Mouse (Mus musculus): Measurements from ENCODE around the gene Rnf38. TPM values are rescaled to one million over a fixed set of nuclear protein-coding genes. Genes with fewer than 3 reads are reported as not detected.
A peak's percentile ranks its signal among the peaks of the same experiment; 100 is the strongest.

The Rnf38 gene
- polyA plus RNA-seq (2016; fragmentation: Nextera tagmentation; extraction: Ambion mirVana) = 47.1 and 53.9 TPM in 2 replicates

DNA sequence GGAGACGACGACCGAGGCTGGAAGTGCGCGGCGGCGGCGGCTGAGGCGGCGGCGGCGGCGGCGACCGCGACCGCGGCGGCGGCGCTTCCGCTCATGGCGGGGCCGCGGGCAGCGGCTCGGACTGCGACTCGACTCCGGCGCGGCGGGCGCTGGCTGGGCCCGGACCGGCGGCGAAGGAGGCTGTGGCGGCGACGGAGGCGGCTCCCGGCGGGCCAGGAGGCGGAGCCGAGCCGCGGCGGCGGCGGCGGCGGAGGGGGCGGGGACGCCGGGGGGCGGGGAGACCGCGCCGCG is at the start of gene Rnf38:
Gene Rnf38 (minus strand): TSS at position 77 of the 291 bp plus-strand sequence.
- ATAC-seq (ENCODE audit: low FRiP score, low read depth) = no peak
- H3K4me1 ChIP-seq = peaks cover 29% of the 10 kb centered on the region
- H3K27me3 ChIP-seq (replicated peaks) = no peaks in the 10 kb centered on the region
- peak within 1 kb of the TSS; percentile 95 for H3K27ac ChIP-seq
- H3K9ac ChIP-seq = peak within 1 kb of the TSS; percentile 96
- 0% methylated on average over 9 of the region's 61 CpGs for WGBS
- peak within 1 kb of the TSS; percentile 96 for H3K4me3 ChIP-seq
- H3K9me3 ChIP-seq = no peaks in the 10 kb centered on the region
- no peaks in the 10 kb centered on the region for H3K36me3 ChIP-seq
- peak within 1 kb of the TSS; percentile 87 for H3K4me2 ChIP-seq (replicated peaks)

DNA sequence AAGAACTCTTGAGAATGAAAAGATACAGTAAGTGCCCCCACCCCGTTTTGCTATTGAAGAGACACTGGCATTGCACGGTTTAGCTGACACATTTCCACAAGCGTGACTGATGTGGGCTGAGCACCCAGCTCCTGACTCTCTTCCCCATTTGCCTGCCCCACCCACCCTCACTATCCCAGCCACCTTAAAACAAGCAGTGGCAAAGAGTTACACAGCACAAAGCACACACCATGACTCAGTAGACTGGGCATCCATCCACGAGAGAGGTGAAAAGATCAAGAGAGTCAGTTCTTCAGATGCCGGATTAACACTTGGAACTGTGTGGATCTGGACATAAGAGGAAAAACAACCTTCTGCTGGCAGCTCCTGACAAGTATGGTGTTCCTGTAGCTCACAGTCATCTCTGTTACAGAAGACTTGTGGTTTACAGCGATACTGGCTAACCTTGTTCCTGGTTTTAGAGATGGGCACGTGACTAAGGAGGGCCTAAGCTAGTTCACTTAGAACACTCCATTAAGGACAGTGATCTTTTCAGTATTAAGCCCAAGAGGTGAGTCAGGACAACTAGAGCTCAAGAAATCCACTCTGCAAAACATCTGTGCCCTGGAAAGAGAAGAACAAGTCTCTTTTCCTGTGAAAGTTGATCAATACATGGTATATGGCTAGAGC is 48.1 kb upstream of the Rnf38 start:
- no peaks in the 10 kb centered on the region for H3K27me3 ChIP-seq (replicated peaks)
- no peak overlapping the region for H3K27ac ChIP-seq
- no peaks in the 10 kb centered on the region for H3K36me3 ChIP-seq
- H3K9ac ChIP-seq = no peak overlapping the region
- H3K4me2 ChIP-seq (replicated peaks) = no peak overlapping the region
- no peak overlapping the region for H3K4me3 ChIP-seq
- no peaks in the 10 kb centered on the region for H3K4me1 ChIP-seq
- no peaks in the 10 kb centered on the region for H3K9me3 ChIP-seq
- ATAC-seq (ENCODE audit: low FRiP score, low read depth) = no peak
- 86% methylated on average over 7 of the region's 7 CpGs for WGBS

DNA sequence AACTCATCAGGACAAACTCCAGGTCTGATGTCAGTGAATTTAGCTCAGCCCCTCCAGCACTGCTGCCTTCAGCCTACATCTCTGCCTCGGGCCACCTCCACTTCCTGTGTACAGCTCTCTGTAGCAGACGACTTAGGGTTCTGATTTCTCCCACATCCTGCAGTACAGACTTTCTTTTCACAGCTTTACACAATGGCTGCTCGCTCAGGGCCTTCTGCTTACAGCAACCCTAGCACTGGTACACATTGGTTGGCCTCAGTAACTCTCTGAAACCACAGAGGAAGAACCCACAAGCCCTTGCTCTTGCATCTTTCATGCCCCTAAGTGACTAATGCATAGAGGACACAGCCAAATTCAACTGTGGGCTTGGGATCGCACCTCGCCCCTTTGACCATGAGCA is 37.5 kb upstream of the Rnf38 start:
- H3K27ac ChIP-seq = no peak overlapping the region
- WGBS = 79% methylated on average over 5 of the region's 5 CpGs
- no peaks in the 10 kb centered on the region for H3K36me3 ChIP-seq
- no peak overlapping the region for H3K4me2 ChIP-seq (replicated peaks)
- H3K9ac ChIP-seq = no peak overlapping the region
- no peak overlapping the region for H3K4me3 ChIP-seq
- H3K4me1 ChIP-seq = no peaks in the 10 kb centered on the region
- H3K27me3 ChIP-seq (replicated peaks) = no peaks in the 10 kb centered on the region
- no peak for ATAC-seq (ENCODE audit: low FRiP score, low read depth)
- H3K9me3 ChIP-seq = no peaks in the 10 kb centered on the region

DNA sequence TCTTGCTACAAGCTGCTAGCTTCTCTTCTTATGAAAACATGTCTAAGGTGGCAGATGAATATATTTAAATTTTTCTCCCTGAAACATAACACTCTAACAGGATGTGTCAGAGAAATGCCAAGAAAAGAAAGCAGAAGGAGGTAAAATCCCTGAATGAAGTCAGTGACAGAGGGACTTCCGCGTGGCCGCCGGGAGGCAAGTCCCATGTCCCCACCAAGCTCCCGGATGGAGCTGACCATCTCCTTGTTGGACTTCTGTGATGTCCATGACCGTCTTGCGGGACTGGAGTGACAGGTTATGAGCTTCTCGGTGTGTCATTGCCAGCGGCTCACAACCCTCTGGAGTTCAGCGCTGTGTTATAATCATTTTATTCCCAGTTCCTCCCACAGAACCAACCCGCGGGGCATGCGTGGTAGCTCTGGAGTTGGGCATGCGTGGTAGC is 35.8 kb upstream of the Rnf38 start:
- no peak overlapping the region for H3K27ac ChIP-seq
- ATAC-seq (ENCODE audit: low FRiP score, low read depth) = no peak
- no peak overlapping the region for H3K9ac ChIP-seq
- H3K36me3 ChIP-seq = no peaks in the 10 kb centered on the region
- H3K4me2 ChIP-seq (replicated peaks) = no peak overlapping the region
- no peaks in the 10 kb centered on the region for H3K9me3 ChIP-seq
- no peaks in the 10 kb centered on the region for H3K4me1 ChIP-seq
- WGBS = 90% methylated on average over 14 of the region's 14 CpGs
- H3K27me3 ChIP-seq (replicated peaks) = no peaks in the 10 kb centered on the region
- no peak overlapping the region for H3K4me3 ChIP-seq

DNA sequence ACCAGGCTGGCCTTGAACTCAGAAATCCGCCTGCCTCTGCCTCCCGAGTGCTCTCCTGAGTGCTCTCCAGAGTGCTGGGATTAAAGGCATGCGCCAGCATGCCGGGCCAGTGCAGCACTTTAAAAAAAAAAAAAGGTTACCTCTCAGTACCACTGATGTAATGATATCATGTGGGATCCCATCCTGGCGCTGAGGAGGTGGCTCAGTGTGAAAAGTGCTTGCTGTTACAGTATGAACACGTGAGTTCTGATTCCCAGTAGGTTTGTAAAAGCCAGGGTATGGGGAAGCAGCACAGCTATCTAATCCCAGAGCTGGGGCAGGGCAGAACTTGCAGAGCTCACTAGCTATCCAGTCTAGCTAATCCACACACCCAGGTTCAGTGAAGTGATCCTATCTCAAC is 33.8 kb upstream of the Rnf38 start:
- Histone ChIP-seq H3K27me3 (replicated peaks) (no peaks in the 10 kb centered on the region), H3K4me2 (replicated peaks) (no peak overlapping the region), H3K36me3 (no peaks in the 10 kb centered on the region), H3K27ac (no peak overlapping the region), H3K9me3 (no peaks in the 10 kb centered on the region), H3K9ac (no peak overlapping the region), H3K4me3 (no peak overlapping the region), H3K4me1 (no peaks in the 10 kb centered on the region)
- WGBS = 85% methylated on average over 6 of the region's 6 CpGs
- ATAC-seq (ENCODE audit: low FRiP score, low read depth) = no peak

GRCm38 (mm10) chr4:44265500-44265899 is 31.9 kb upstream of the Rnf38 start:
- Histone ChIP-seq H3K4me1 (no peaks in the 10 kb centered on the region), H3K9ac (no peak overlapping the region), H3K9me3 (no peaks in the 10 kb centered on the region), H3K4me3 (no peak overlapping the region), H3K36me3 (no peaks in the 10 kb centered on the region), H3K27ac (no peak overlapping the region), H3K4me2 (replicated peaks) (no peak overlapping the region), H3K27me3 (replicated peaks) (no peaks in the 10 kb centered on the region)
- ATAC-seq (ENCODE audit: low FRiP score, low read depth) = no peak
- WGBS = 84% methylated on average over 3 of the region's 3 CpGs

DNA sequence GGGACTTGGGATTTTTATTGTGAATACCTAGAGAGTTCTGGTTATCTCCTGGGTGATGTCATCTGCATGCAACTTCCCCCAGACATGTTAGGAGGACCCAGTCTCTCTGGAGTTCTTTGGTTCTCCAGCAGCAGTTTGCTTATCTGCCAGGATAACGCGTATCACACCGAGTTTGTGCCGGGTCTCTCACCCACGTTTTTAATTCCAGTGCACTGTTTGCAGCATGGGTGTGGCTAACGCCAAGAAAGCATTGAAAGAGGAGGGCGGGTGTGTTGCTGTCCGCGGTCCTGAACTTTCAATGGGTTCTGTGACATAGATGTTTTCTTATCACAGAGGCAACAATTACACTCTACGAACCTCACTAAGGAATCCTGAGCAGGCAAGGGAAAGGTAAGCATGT is 26.7 kb upstream of the Rnf38 start:
- no peak overlapping the region for H3K4me3 ChIP-seq
- H3K9me3 ChIP-seq = no peaks in the 10 kb centered on the region
- H3K27ac ChIP-seq = no peak overlapping the region
- no peak for ATAC-seq (ENCODE audit: low FRiP score, low read depth)
- H3K9ac ChIP-seq = no peak overlapping the region
- no peaks in the 10 kb centered on the region for H3K27me3 ChIP-seq (replicated peaks)
- 5% methylated on average over 10 of the region's 10 CpGs for WGBS
- H3K4me2 ChIP-seq (replicated peaks) = no peak overlapping the region
- no peaks in the 10 kb centered on the region for H3K4me1 ChIP-seq
- H3K36me3 ChIP-seq = no peaks in the 10 kb centered on the region

DNA sequence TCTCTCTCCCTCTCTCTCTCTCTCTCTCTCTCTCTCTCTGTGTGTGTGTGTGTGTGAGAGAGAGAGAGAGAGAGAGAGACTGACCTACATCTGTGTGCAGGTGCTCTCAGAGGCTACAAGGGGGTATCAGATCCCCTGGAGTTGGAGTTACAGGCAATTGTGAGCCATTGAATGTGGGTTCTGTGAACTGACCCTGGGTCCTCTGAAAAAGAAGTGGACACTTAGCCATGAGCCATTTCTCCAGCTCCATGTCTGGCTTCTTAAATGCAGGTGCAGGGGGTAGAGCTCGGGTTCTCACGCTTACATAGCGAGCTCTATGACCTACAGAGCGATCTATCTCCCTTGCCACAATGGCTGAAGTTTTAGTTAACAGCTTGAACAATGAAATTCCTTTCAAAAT is 25.5 kb upstream of the Rnf38 start:
- H3K4me1 ChIP-seq = no peaks in the 10 kb centered on the region
- H3K27me3 ChIP-seq (replicated peaks) = no peaks in the 10 kb centered on the region
- H3K36me3 ChIP-seq = no peaks in the 10 kb centered on the region
- H3K4me2 ChIP-seq (replicated peaks) = no peak overlapping the region
- WGBS = 71% methylated on average over 4 of the region's 4 CpGs
- H3K9ac ChIP-seq = no peak overlapping the region
- no peak overlapping the region for H3K27ac ChIP-seq
- no peaks in the 10 kb centered on the region for H3K9me3 ChIP-seq
- ATAC-seq (ENCODE audit: low FRiP score, low read depth) = no peak
- H3K4me3 ChIP-seq = no peak overlapping the region

DNA sequence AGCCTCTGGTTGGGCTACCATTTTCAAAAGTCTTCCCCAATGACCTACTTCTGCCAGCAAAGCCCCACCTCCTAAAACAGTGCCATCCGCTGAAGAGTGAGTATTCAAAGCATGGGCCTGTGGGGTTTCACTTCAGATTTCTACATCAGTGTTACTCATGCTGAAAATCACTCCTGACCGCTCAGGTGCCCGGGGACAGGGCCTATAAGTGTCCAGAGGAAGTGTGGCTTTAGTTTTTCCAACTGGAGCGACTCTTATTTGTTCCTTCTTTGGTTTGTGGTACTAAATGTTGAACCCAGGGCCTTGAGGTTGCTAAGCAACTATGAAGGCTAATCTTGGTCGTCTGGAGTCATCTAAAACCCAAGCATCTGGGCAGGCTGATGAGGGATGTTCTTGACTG is 21.0 kb upstream of the Rnf38 start:
- Histone ChIP-seq H3K9me3 (no peaks in the 10 kb centered on the region), H3K9ac (no peak overlapping the region), H3K27ac (no peak overlapping the region), H3K4me2 (replicated peaks) (no peak overlapping the region), H3K36me3 (no peaks in the 10 kb centered on the region), H3K27me3 (replicated peaks) (no peaks in the 10 kb centered on the region), H3K4me1 (peaks cover 20% of the 10 kb centered on the region), H3K4me3 (no peak overlapping the region)
- 78% methylated on average over 5 of the region's 5 CpGs for WGBS
- ATAC-seq (ENCODE audit: low FRiP score, low read depth) = no peak

DNA sequence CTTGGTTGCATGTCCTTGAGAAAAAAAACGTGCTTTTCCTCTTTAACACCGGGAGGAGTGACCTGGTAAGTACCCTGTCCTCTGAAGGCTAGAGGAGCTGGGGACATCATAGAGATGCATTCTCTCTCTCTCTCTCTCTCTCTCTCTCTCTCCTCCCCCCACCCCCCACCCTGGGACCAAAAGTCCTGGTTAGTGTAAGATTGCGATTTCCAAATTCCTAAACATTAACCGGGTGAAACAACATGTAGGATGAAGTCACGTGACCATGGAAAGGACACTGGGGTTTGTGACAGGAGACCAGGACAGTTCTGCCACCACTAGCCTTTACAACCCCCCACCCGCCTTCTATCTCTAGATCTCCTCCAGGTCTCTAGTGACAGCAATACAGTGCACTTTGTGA is 19.6 kb upstream of the Rnf38 start:
- Histone ChIP-seq H3K9me3 (no peaks in the 10 kb centered on the region), H3K27me3 (replicated peaks) (no peaks in the 10 kb centered on the region), H3K4me2 (replicated peaks) (peak overlapping the region; percentile 38), H3K9ac (no peak overlapping the region), H3K36me3 (no peaks in the 10 kb centered on the region), H3K27ac (no peak overlapping the region), H3K4me3 (no peak overlapping the region), H3K4me1 (peaks cover 24% of the 10 kb centered on the region)
- WGBS = 13% methylated on average over 6 of the region's 6 CpGs
- no peak for ATAC-seq (ENCODE audit: low FRiP score, low read depth)

DNA sequence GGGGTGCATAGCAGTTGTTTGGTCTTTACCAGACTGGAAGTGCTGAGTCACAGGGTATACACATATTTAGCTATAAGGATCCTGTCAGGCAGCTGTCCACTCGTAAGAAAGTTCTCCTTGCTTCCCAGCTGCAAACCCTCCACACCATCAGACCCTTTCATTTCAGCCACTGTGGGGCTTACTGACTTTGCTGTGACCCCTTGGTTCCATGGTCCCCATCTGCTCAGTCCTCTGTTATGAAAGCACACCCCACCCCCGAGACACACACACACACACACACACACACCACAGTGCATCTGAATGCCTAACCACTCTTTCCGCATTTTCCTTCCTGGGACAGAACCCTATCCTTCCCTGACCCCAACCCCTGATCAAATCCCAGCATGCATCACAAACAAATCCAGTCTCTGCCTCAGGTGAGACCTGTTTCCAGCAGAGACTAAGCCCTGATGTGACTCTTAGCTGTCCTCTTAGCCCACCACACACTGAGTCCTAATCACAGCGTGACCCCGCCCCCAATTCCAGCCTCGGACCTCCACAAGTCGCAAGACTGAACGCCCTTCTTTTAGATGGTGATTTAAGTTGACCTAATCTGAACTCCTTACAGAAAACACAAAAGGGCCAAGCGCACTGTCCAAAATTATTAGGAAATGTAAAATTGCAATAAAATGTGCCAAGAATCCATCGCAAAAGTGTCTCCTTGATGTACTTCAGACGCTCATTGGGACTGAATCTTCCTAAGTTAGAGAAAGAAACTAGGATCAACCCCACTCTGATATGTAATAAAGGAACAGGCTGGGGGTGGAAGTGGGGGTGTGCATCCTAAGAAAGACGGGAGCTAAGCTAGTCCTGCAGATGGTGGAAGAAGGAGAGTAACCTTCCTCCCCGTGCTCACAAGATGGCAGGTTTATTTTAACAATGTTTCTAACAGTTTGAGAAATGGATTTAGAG is 18.7 kb upstream of the Rnf38 start:
- H3K9me3 ChIP-seq = no peaks in the 10 kb centered on the region
- H3K27me3 ChIP-seq (replicated peaks) = no peaks in the 10 kb centered on the region
- no peak overlapping the region for H3K27ac ChIP-seq
- H3K4me1 ChIP-seq = peaks cover 33% of the 10 kb centered on the region
- H3K9ac ChIP-seq = no peak overlapping the region
- H3K4me2 ChIP-seq (replicated peaks) = peak overlapping the region; percentile 9; the same call in 1 of the 2 replicates
- 11% methylated on average over 13 of the region's 13 CpGs for WGBS
- no peak for ATAC-seq (ENCODE audit: low FRiP score, low read depth)
- H3K36me3 ChIP-seq = no peaks in the 10 kb centered on the region
- no peak overlapping the region for H3K4me3 ChIP-seq

GRCm38 (mm10) chr4:44251521-44251920 is 17.9 kb upstream of the Rnf38 start:
- Histone ChIP-seq H3K4me2 (replicated peaks) (no peak overlapping the region), H3K4me1 (peaks cover 37% of the 10 kb centered on the region), H3K27me3 (replicated peaks) (no peaks in the 10 kb centered on the region), H3K9ac (no peak overlapping the region), H3K9me3 (no peaks in the 10 kb centered on the region), H3K27ac (no peak overlapping the region), H3K36me3 (no peaks in the 10 kb centered on the region), H3K4me3 (no peak overlapping the region)
- ATAC-seq (ENCODE audit: low FRiP score, low read depth) = no peak
- 89% methylated on average over 5 of the region's 5 CpGs for WGBS
